Mouse (Mus musculus) kidney, postnatal 0 days (tissue): ENCODE measurements around the gene Ucn. TPM values are rescaled to one million over a fixed set of nuclear protein-coding genes. Genes with fewer than 3 reads are reported as not detected.

Source experiments
- ATAC-seq: fragments of 200-750 bp; cut with Nextera tagmentation; replicated peaks from 2 replicates; pipeline ENCODE4 v1.8.0; 2017; ENCODE audit warnings: low read depth, moderate number of reproducible peaks, moderate TSS enrichment, moderate library complexity; ENCODE audit not compliant: low FRiP score
- DNase-seq: peaks from one replicate; pipeline ENCODE4 v3.0.0-alpha.2; 2016; ENCODE audit warnings: low spot score
- H3K27ac ChIP-seq: fragments of 300-500 bp; sonication (generic); 2 replicates; pipeline ENCODE4 v1.5.1; 2014; ENCODE audit warnings: mild to moderate bottlenecking
- H3K27me3 ChIP-seq: fragments of 300-500 bp; sonication (generic); 2 replicates; pipeline ENCODE4 v1.6.1; 2014; ENCODE audit warnings: low read length, mixed read lengths; ENCODE audit not compliant: insufficient read depth
- H3K36me3 ChIP-seq: fragments of 300-500 bp; sonication (generic); 2 replicates; pipeline ENCODE4 v1.6.1; 2014; ENCODE audit warnings: low read length, mixed read lengths; ENCODE audit not compliant: insufficient read depth
- H3K4me1 ChIP-seq: fragments of 300-500 bp; sonication (generic); replicated peaks from 2 replicates; pipeline ENCODE4 v1.6.1; 2014; ENCODE audit warnings: antibody characterized with exemption, low read length, mixed read lengths; ENCODE audit not compliant: insufficient read depth
- H3K4me2 ChIP-seq: fragments of 300-500 bp; sonication (generic); 2 replicates; pipeline ENCODE4 v1.6.1; 2014; ENCODE audit warnings: mild to moderate bottlenecking, low read length, moderate library complexity, mixed read lengths
- H3K4me3 ChIP-seq: fragments of 300-500 bp; sonication (generic); replicated peaks from 2 replicates; pipeline ENCODE4 v1.5.1; 2014; ENCODE audit warnings: low read depth, low read length
- H3K9ac ChIP-seq: fragments of 300-500 bp; sonication (generic); 2 replicates; pipeline ENCODE4 v1.6.1; 2014; ENCODE audit warnings: low read depth, low read length
- H3K9me3 ChIP-seq: fragments of 300-500 bp; sonication (generic); replicated peaks from 2 replicates; pipeline ENCODE4 v1.6.1; 2016; ENCODE audit warnings: low read length, inconsistent platforms, mixed read lengths
- CTCF ChIP-seq: IDR thresholded peaks from 2 replicates; pipeline ENCODE4 v1.5.1; 2016; ENCODE audit warnings: antibody characterized with exemption, low read depth, mild to moderate bottlenecking, moderate library complexity
- WGBS: fragments of 180-500 bp; shearing (Covaris S2); extraction: QIAGEN DNeasy Blood & Tissue Kit; methylation state at CpG from one replicate; pipeline ENCODE4 v1.1.7; 2014; 5-methylcytosine and 5-hydroxymethylcytosine counted together
- polyA plus RNA-seq: library from polyadenylated mRNA; unstranded; fragments of >200 nt; fragmentation: Nextera tagmentation; extraction: Ambion mirVana; gene quantifications from 2 replicates; pipeline ENCODE4 v1.2.1, GENCODE M21; 2015

Gene Ucn
- polyA plus RNA-seq, 1 experiment from 2014 or later: not detected

GRCm38 (mm10) chr5:31094799-31095691 lies 43.6 kb downstream of the Ucn start:
- no peaks in the 10 kb centered on the region for H3K9me3 ChIP-seq
- H3K27ac ChIP-seq: no peak overlapping the region
- WGBS: under 1% methylated on average over 59 of the region's 59 CpGs
- DNase-seq (peak; percentile 46), ATAC-seq (no peak)
- H3K4me2 ChIP-seq: peak overlapping the region; percentile 53
- H3K4me1 ChIP-seq: peaks cover 24% of the 10 kb centered on the region
- TF ChIP-seq CTCF: peak; percentile 17; the same call in 1 of the 2 replicates
- no peaks in the 10 kb centered on the region for H3K36me3 ChIP-seq
- H3K4me3 ChIP-seq: peak overlapping the region; percentile 29
- no peak overlapping the region for H3K9ac ChIP-seq
- H3K27me3 ChIP-seq: peaks cover 63% of the 10 kb centered on the region

- Histone ChIP-seq H3K27me3 (peaks cover 71% of the 10 kb centered on the region), H3K4me2 (peak overlapping the region; percentile 53), H3K4me3 (peak overlapping the region; percentile 29), H3K27ac (no peak overlapping the region), H3K4me1 (peaks cover 24% of the 10 kb centered on the region), H3K36me3 (no peaks in the 10 kb centered on the region), H3K9me3 (no peaks in the 10 kb centered on the region), H3K9ac (no peak overlapping the region)
- under 1% methylated on average over 29 of the region's 29 CpGs for WGBS
- no peak for TF ChIP-seq CTCF
- no peak for ATAC-seq
- DNase-seq: no peak
Measured at GRCm38 (mm10) chr5:31094100-31094798, 44.4 kb downstream of the Ucn start.

- H3K9ac ChIP-seq: 0 out of 2 replicates have a peak overlapping the region, but pooled peaks have one; percentile 5
- 0 out of 2 replicates have a peak, but pooled peaks have one; percentile 40 for ATAC-seq
Measured at GRCm38 (mm10) chr5:31093151-31094041, 45.2 kb downstream of the Ucn start.

GRCm38 (mm10) chr5:31092231-31092975 lies 46.2 kb downstream of the Ucn start:
- ATAC-seq (no peak), DNase-seq (no peak)
- WGBS: 3% methylated on average over 49 of the region's 53 CpGs
- TF ChIP-seq CTCF: no peak
- no peaks in the 10 kb centered on the region for H3K9me3 ChIP-seq
- peaks cover 24% of the 10 kb centered on the region for H3K4me1 ChIP-seq
- peak overlapping the region; percentile 55 for H3K4me2 ChIP-seq
- H3K27me3 ChIP-seq: peaks cover 67% of the 10 kb centered on the region
- peak overlapping the region; percentile 33 for H3K4me3 ChIP-seq
- H3K27ac ChIP-seq: no peak overlapping the region
- 0 out of 2 replicates have a peak overlapping the region, but pooled peaks have one; percentile 5 for H3K9ac ChIP-seq
- H3K36me3 ChIP-seq: no peaks in the 10 kb centered on the region

More at GRCm38 (mm10) chr5:31093151-31094041, 45.2 kb downstream of the Ucn start:
- Histone ChIP-seq H3K36me3 (no peaks in the 10 kb centered on the region), H3K4me2 (peak overlapping the region; percentile 55), H3K27ac (no peak overlapping the region), H3K4me1 (peaks cover 24% of the 10 kb centered on the region), H3K27me3 (peaks cover 71% of the 10 kb centered on the region), H3K4me3 (peak overlapping the region; percentile 33), H3K9me3 (no peaks in the 10 kb centered on the region)
- TF ChIP-seq CTCF: no peak
- no peak for DNase-seq
- 2% methylated on average over 44 of the region's 54 CpGs for WGBS

Other genes with a start within 250 kb of the Ucn start
- gene Ost4, start 231.0 kb downstream of the Ucn start, polyA plus RNA-seq: 466 and 517 TPM in 2 replicates
- gene Emilin1, start 225.4 kb downstream of the Ucn start, polyA plus RNA-seq: 204 and 226 TPM in 2 replicates
- 68.9 and 70.6 TPM in 2 replicates for gene Khk, start 217.4 kb downstream of the Ucn start, polyA plus RNA-seq
- gene Cgref1, start 193.2 kb downstream of the Ucn start, polyA plus RNA-seq: 47.4 and 52.2 TPM in 2 replicates
- 103 and 117 TPM in 2 replicates for gene Preb, start 178.5 kb downstream of the Ucn start, polyA plus RNA-seq
- 2.2 and 2.3 TPM in 2 replicates for gene Tcf23, start 170.2 kb downstream of the Ucn start, polyA plus RNA-seq
- gene Atraid, start 90.5 kb downstream of the Ucn start, polyA plus RNA-seq: 271 and 290 TPM in 2 replicates
- gene Slc5a6, start 89.9 kb downstream of the Ucn start, polyA plus RNA-seq: 13.4 and 15.1 TPM in 2 replicates
- 11.8 and 13.9 TPM in 2 replicates for gene Cad, start 84.0 kb downstream of the Ucn start, polyA plus RNA-seq
- gene Dnajc5g, start 32.5 kb downstream of the Ucn start, polyA plus RNA-seq: not detected in 2 replicates
- gene Slc30a3, start 30.6 kb downstream of the Ucn start, polyA plus RNA-seq: 1.1 TPM in 2 replicates
- not detected in 2 replicates for gene Trim54, start 22.1 kb downstream of the Ucn start, polyA plus RNA-seq
- gene Mpv17, start 15.4 kb upstream of the Ucn start, polyA plus RNA-seq: 45.3 and 56.0 TPM in 2 replicates
- gene Gm29609, start 41.1 kb upstream of the Ucn start, polyA plus RNA-seq: 0.53 and 0.73 TPM in 2 replicates
- 42.5 and 47.6 TPM in 2 replicates for gene Gtf3c2, start 41.3 kb upstream of the Ucn start, polyA plus RNA-seq
- gene Snx17, start 54.4 kb upstream of the Ucn start, polyA plus RNA-seq: 122 and 134 TPM in 2 replicates
- gene Eif2b4, start 54.6 kb upstream of the Ucn start, polyA plus RNA-seq: 62.8 and 66.8 TPM in 2 replicates
- 7.2 and 8.9 TPM in 2 replicates for gene Zfp513, start 63.5 kb upstream of the Ucn start, polyA plus RNA-seq
- 85.4 and 92.2 TPM in 2 replicates for gene Ppm1g, start 81.9 kb upstream of the Ucn start, polyA plus RNA-seq
- 116 and 123 TPM in 2 replicates for gene Nrbp1, start 102.0 kb upstream of the Ucn start, polyA plus RNA-seq
- 0.82 and 0.92 TPM in 2 replicates for gene Gm9970, start 102.4 kb upstream of the Ucn start, polyA plus RNA-seq
- 28.0 and 31.9 TPM in 2 replicates for gene Krtcap3, start 112.9 kb upstream of the Ucn start, polyA plus RNA-seq
- gene Ift172, start 152.3 kb upstream of the Ucn start, polyA plus RNA-seq: 17.4 and 20.5 TPM in 2 replicates
- 26.9 and 27.8 TPM in 2 replicates for gene Fndc4, start 157.3 kb upstream of the Ucn start, polyA plus RNA-seq
- gene Gckr, start 158.6 kb upstream of the Ucn start, polyA plus RNA-seq: 0.09 TPM in 1 of 2 replicates, not detected in the other